Mouse (Mus musculus) heart, postnatal 0 days (tissue): ENCODE results near the gene Mrpl57. TPM values are rescaled to one million over a fixed set of nuclear protein-coding genes. Genes with fewer than 3 reads are reported as not detected.
A peak's percentile ranks its signal among the peaks of the same experiment; 100 is the strongest.

Experiments
- ATAC-seq: fragments of 200-750 bp; cut with Nextera tagmentation; 2 replicates; pipeline ENCODE4 v1.8.0; 2017; ENCODE audit warnings: low read depth, moderate number of reproducible peaks, moderate library complexity; ENCODE audit not compliant: insufficient read depth
- DNase-seq: peaks from one replicate; pipeline ENCODE4 v3.0.0-alpha.2; 2016; ENCODE audit warnings: low spot score
- H3K27ac ChIP-seq: fragments of 300-500 bp; sonication (generic); 2 replicates; pipeline ENCODE4 v1.5.1; 2014; ENCODE audit warnings: low read depth, mild to moderate bottlenecking
- H3K27me3 ChIP-seq: fragments of 300-500 bp; sonication (generic); 2 replicates; pipeline ENCODE4 v1.6.1; 2014; ENCODE audit warnings: low read length, mixed read lengths; ENCODE audit not compliant: control insufficient read depth, insufficient read depth
- H3K36me3 ChIP-seq: fragments of 300-500 bp; sonication (generic); replicated peaks from 2 replicates; pipeline ENCODE4 v1.6.1; 2014; ENCODE audit warnings: low read length, mixed read lengths; ENCODE audit not compliant: control insufficient read depth, insufficient read depth
- H3K4me1 ChIP-seq: fragments of 300-500 bp; sonication (generic); 2 replicates; pipeline ENCODE4 v1.6.1; 2014; ENCODE audit warnings: antibody characterized with exemption; ENCODE audit not compliant: control insufficient read depth, insufficient read depth
- H3K4me2 ChIP-seq: fragments of 300-500 bp; sonication (generic); 2 replicates; pipeline ENCODE4 v1.6.1; 2014; ENCODE audit warnings: low read depth, mild to moderate bottlenecking, low read length, moderate library complexity
- H3K4me3 ChIP-seq: fragments of 300-500 bp; sonication (generic); 2 replicates; pipeline ENCODE4 v1.5.1; 2014; ENCODE audit warnings: low read depth, low read length
- H3K9ac ChIP-seq: fragments of 300-500 bp; sonication (generic); replicated peaks from 2 replicates; pipeline ENCODE4 v1.6.1; 2014; ENCODE audit warnings: low read depth, low read length, mixed read lengths
- H3K9me3 ChIP-seq: fragments of 300-500 bp; sonication (generic); replicated peaks from 2 replicates; pipeline ENCODE4 v1.6.1; 2016; ENCODE audit warnings: low read length; ENCODE audit not compliant: control insufficient read depth
- CTCF ChIP-seq: IDR thresholded peaks from 2 replicates; pipeline ENCODE4 v1.5.1; 2016; ENCODE audit warnings: antibody characterized with exemption, control low read depth, low read depth
- EP300 ChIP-seq: IDR thresholded peaks from 2 replicates; pipeline ENCODE4 v1.6.1; 2016; ENCODE audit warnings: antibody characterized with exemption, low read depth
- WGBS: fragments of 180-500 bp; shearing (Covaris S2); extraction: QIAGEN DNeasy Blood & Tissue Kit; methylation state at CpG from one replicate; pipeline ENCODE4 v1.1.7; 2014; 5-methylcytosine and 5-hydroxymethylcytosine counted together
- polyA plus RNA-seq: library from polyadenylated mRNA; unstranded; fragments of >200 nt; fragmentation: Nextera tagmentation; extraction: Ambion mirVana; gene quantifications from 2 replicates; pipeline ENCODE4 v1.2.1, GENCODE M21; 2015
- total RNA-seq: library from RNA; depleted of rRNA; stranded (reverse); fragments of >200 nt; gene quantifications from 2 replicates; pipeline ENCODE4 v1.2.3, GENCODE M21; 2014; ENCODE audit warnings: low replicate concordance; rRNA removed

Mrpl57 gene
- total RNA-seq (21.5 and 55.3 TPM in 2 replicates), polyA plus RNA-seq (164 and 166 TPM in 2 replicates)

GRCm38 (mm10) chr14:57825788-57826751 is at the start of gene Mrpl57, which contains the start of gene Ska3:
TSS of gene Mrpl57 (plus strand) at chr14:57826234.
TSS of gene Ska3 (minus strand) at chr14:57826185.
- peak; percentile 90 for DNase-seq
- peak; percentile 24 for TF ChIP-seq CTCF
- peak; percentile 81; the same call in 1 of the 2 replicates for TF ChIP-seq EP300
- peak; percentile 96 for ATAC-seq
- Histone ChIP-seq H3K9ac (peak within 1 kb of the TSS; percentile 87), H3K4me2 (peak within 1 kb of the TSS; percentile 89), H3K36me3 (peaks cover 17% of the 10 kb centered on the region), H3K4me3 (peak within 1 kb of the TSS; percentile 91), H3K27me3 (no peaks in the 10 kb centered on the region), H3K9me3 (no peaks in the 10 kb centered on the region), H3K4me1 (peaks cover 15% of the 10 kb centered on the region), H3K27ac (peak within 1 kb of the TSS; percentile 94)
- under 1% methylated on average over 96 of the region's 96 CpGs for WGBS

GRCm38 (mm10) chr14:57787406-57787805 is 38.6 kb upstream of the Mrpl57 start:
- no peaks in the 10 kb centered on the region for H3K27me3 ChIP-seq
- no peaks in the 10 kb centered on the region for H3K36me3 ChIP-seq
- no peaks in the 10 kb centered on the region for H3K9me3 ChIP-seq
- no peak overlapping the region for H3K4me3 ChIP-seq
- H3K27ac ChIP-seq = no peak overlapping the region
- TF ChIP-seq EP300 (no peak), CTCF (no peak)
- WGBS = 43% methylated on average over 4 of the region's 4 CpGs
- DNase-seq (no peak), ATAC-seq (no peak)
- H3K4me1 ChIP-seq = no peaks in the 10 kb centered on the region
- no peak overlapping the region for H3K4me2 ChIP-seq
- no peak overlapping the region for H3K9ac ChIP-seq

GRCm38 (mm10) chr14:57789311-57789710 is 36.7 kb upstream of the Mrpl57 start:
- Histone ChIP-seq H3K4me2 (no peak overlapping the region), H3K9me3 (no peaks in the 10 kb centered on the region), H3K27me3 (no peaks in the 10 kb centered on the region), H3K4me3 (no peak overlapping the region), H3K9ac (no peak overlapping the region), H3K36me3 (no peaks in the 10 kb centered on the region), H3K27ac (no peak overlapping the region), H3K4me1 (no peaks in the 10 kb centered on the region)
- no peak for DNase-seq
- ATAC-seq = no peak
- TF ChIP-seq CTCF = no peak
- no peak for TF ChIP-seq EP300
- WGBS = 72% methylated on average over 2 of the region's 2 CpGs

- no peak for TF ChIP-seq EP300
- no peak for TF ChIP-seq CTCF
- Histone ChIP-seq H3K9ac (no peak overlapping the region), H3K9me3 (no peaks in the 10 kb centered on the region), H3K36me3 (no peaks in the 10 kb centered on the region), H3K27me3 (no peaks in the 10 kb centered on the region), H3K27ac (no peak overlapping the region), H3K4me1 (no peaks in the 10 kb centered on the region), H3K4me3 (no peak overlapping the region), H3K4me2 (no peak overlapping the region)
- 82% methylated on average over 9 of the region's 9 CpGs for WGBS
- DNase-seq = no peak
- ATAC-seq = no peak
These were observed 36.3 kb upstream of the Mrpl57 start for GRCm38 (mm10) chr14:57789759-57790158.

- no peak overlapping the region for H3K4me3 ChIP-seq
- ATAC-seq = no peak
These were observed 34.9 kb upstream of the Mrpl57 start for GRCm38 (mm10) chr14:57791171-57791570.

More at GRCm38 (mm10) chr14:57791171-57791570, 34.9 kb upstream of the Mrpl57 start:
- no peaks in the 10 kb centered on the region for H3K27me3 ChIP-seq
- no peaks in the 10 kb centered on the region for H3K4me1 ChIP-seq
- H3K36me3 ChIP-seq = no peaks in the 10 kb centered on the region
- no peak overlapping the region for H3K4me2 ChIP-seq
- H3K9me3 ChIP-seq = no peaks in the 10 kb centered on the region
- H3K27ac ChIP-seq = no peak overlapping the region
- no peak for DNase-seq
- TF ChIP-seq EP300 = no peak
- no peak for TF ChIP-seq CTCF
- WGBS = 60% methylated on average over 4 of the region's 4 CpGs
- no peak overlapping the region for H3K9ac ChIP-seq
